ENCODE assay signal across 19 mouse cellular contexts in genomic region chr9:111490583-111490982, GRCm38 (mm10).
"Had no signal": no experiment of that assay in that cellular context is flagged by ENCODE, and none has a peak within 500 bp of the region (broad histone marks: within the 10 kb centered on the region; RNA-seq: fewer than 3 reads in every experiment).

No protein-coding gene starts in this region.

- DNase-seq: gastrocnemius, postnatal 14 days; gastrocnemius, postnatal 36 days; heart, adult 18-20 months; heart, postnatal 10 days; heart, postnatal 4 days; layer of hippocampus, adult 9-11 months; layer of hippocampus, postnatal 36 days; left cerebral cortex, postnatal 4 days had no signal

- H3K9ac ChIP-seq: heart, embryonic 12.5 days; hindbrain, embryonic 12.5 days; hindbrain, embryonic 15.5 days; kidney, embryonic 15.5 days; limb, embryonic 13.5 days; limb, embryonic 15.5 days; liver, embryonic 12.5 days had no signal

- H3K27me3 ChIP-seq: hindbrain, embryonic 12.5 days; hindbrain, embryonic 15.5 days had no signal

- H3K27ac ChIP-seq: hindbrain, embryonic 10.5 days; hindbrain, embryonic 12.5 days; hindbrain, embryonic 15.5 days; hindbrain, postnatal 0 days; kidney, embryonic 15.5 days; kidney, postnatal 0 days; limb, embryonic 13.5 days; limb, embryonic 15.5 days; liver, embryonic 12.5 days had no signal

- ATAC-seq: hindbrain, postnatal 0 days; intestine, embryonic 16.5 days; liver, embryonic 12.5 days had no signal

- H3K4me2 ChIP-seq: heart, embryonic 12.5 days; hindbrain, embryonic 12.5 days; hindbrain, embryonic 15.5 days; kidney, embryonic 15.5 days; limb, embryonic 13.5 days; limb, embryonic 15.5 days; liver, embryonic 12.5 days had no signal

- H3K9me3 ChIP-seq: heart, embryonic 12.5 days; hindbrain, embryonic 10.5 days; hindbrain, embryonic 12.5 days; hindbrain, embryonic 15.5 days; kidney, embryonic 15.5 days; limb, embryonic 13.5 days; limb, embryonic 15.5 days; liver, embryonic 12.5 days had no signal

- H3K36me3 ChIP-seq: heart, embryonic 12.5 days; hindbrain, embryonic 10.5 days; hindbrain, embryonic 12.5 days; hindbrain, embryonic 15.5 days; kidney, embryonic 15.5 days; limb, embryonic 13.5 days; limb, embryonic 15.5 days; liver, embryonic 12.5 days had no signal

- H3K4me3 ChIP-seq: heart, embryonic 12.5 days; hindbrain, embryonic 10.5 days; hindbrain, embryonic 12.5 days; hindbrain, embryonic 15.5 days; kidney, embryonic 15.5 days; limb, embryonic 13.5 days; limb, embryonic 15.5 days; liver, embryonic 12.5 days had no signal

- H3K4me1 ChIP-seq: hindbrain, embryonic 15.5 days; limb, embryonic 15.5 days; liver, embryonic 12.5 days had no signal
